Mouse (Mus musculus): Measurements from ENCODE around the gene Prrt2.

DNA sequence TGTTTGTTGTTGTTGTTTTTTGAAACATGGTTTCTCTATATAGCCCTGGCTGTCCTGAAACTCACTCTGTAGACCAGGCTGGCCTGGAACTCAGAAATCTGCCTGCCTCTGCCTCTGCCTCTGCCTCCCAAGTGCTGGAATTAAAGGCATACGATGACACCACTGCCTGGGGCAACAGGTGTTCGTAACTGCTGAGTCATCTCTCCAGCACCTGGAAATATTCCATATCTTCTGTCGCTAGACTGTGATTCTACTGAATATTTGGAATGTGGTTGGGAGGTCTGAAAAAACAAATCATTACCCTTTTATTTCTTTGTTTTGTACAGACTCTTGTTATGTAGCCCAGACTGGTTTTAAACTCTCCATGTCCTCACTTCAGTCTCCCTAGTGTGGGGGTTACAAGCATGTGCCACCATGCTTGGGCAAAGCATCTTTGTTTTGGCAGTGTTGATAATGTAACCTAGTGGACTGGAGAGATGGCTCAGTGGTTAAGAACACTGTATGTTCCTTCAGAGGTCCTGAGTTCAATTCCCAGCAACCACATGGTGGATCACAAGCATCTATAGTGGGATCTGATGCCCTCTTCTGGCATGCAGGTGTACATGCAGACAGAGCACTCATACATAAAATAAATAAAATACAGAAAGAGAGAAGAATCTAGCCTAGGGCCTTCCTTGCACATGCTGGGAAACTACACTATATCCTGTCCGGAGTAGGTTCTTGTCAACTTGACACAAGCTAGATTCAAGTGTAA is 16.7 kb downstream of the Prrt2 start:
- TF ChIP-seq CTCF (conservative IDR thresholded peaks at IDR 0.05; ENCODE audit: low read length) (peak; percentile 47), NANOG (IDR thresholded peaks at IDR 0.05; ENCODE audit: borderline replicate concordance, low read length) (no peak)
